Mouse (Mus musculus) heart, postnatal 4 days (tissue): ENCODE results near the gene Gm31571. TPM values are rescaled to one million over a fixed set of nuclear protein-coding genes. Genes with fewer than 3 reads are reported as not detected.
"Not testable (repeated sequence)": the region's sequence is repeated elsewhere in the genome, so short reads cannot be mapped to it uniquely, and the experiment has no call there.

ENCODE experiments used
- DNase-seq: peaks from one replicate; pipeline ENCODE4 v3.0.0; 2021
- total RNA-seq, 2 experiments: library from RNA; stranded (reverse); gene quantifications; 2 replicates each; pipeline ENCODE4 v1.2.3; 2021

Gene Gm31571
- total RNA-seq = not detected

- not testable (repeated sequence) for DNase-seq
Observed at GRCm38 (mm10) chrY:22051253-22051652, at the start of gene Gm31571. Gene Gm31571, minus strand, starts transcription at chrY:22051353.
